Mouse (Mus musculus) v-Abl transformed pro-B cells (cell line): ENCODE measurements around the gene BC048679.
"Not testable (repeated sequence)": the region's sequence is repeated elsewhere in the genome, so short reads cannot be mapped to it uniquely, and the experiment has no call there.

Source experiments
- in situ Hi-C, 2 experiments: fragments of 400-800 bp; cut with MboI; formaldehyde crosslinking; loops; one replicate each; pipeline ENCODE4 v1.15.1; 2025; ENCODE audit not compliant: unreplicated experiment in 2 of 2

Gene BC048679

DNA sequence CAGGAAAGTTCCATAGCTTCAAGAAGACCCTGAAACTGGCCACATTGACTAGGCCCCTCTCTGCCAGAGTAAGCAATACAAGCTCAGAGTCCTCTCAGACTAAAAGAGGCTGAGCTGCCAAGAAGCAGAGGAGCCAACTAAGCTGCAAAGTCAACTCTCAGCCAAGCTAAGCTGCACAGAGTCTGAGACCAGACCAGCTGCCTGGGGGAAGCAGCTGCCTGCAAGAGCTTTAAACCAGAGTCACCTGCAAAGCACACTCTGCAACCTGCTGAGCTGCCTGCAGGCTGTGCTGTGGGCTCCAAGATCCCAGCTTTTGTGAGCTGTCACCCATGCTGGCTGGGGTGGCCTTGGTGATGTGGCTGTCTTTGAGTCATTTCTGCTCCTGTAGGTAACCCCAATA lies 19.8 kb downstream of the BC048679 start:
- in situ Hi-C loops = not testable (repeated sequence)

DNA sequence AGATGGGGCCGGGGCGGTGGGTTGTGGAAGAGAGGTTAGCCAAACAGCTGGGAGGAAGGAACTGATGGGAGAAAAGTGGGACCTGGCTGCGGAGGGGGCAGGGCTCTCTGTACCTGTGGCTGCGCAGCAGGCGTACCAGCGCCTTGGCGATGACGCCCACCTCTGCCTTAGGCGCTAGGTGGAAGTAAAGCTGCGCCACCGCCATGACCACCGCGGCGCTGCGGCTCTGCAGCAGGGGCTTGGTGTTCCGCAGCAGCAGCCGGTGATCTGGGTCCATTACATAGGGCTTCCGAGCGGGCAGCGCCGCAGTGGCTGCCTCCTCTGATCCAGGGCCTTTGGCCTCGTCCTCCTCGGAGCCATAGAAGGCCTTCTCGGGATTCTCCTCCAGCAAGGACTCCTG lies 21.2 kb downstream of the BC048679 start:
- in situ Hi-C loops = no loop called here

GRCm38 (mm10) chr7:81475221-81475620 lies 22.9 kb downstream of the BC048679 start:
- in situ Hi-C loops = no loop called here

DNA sequence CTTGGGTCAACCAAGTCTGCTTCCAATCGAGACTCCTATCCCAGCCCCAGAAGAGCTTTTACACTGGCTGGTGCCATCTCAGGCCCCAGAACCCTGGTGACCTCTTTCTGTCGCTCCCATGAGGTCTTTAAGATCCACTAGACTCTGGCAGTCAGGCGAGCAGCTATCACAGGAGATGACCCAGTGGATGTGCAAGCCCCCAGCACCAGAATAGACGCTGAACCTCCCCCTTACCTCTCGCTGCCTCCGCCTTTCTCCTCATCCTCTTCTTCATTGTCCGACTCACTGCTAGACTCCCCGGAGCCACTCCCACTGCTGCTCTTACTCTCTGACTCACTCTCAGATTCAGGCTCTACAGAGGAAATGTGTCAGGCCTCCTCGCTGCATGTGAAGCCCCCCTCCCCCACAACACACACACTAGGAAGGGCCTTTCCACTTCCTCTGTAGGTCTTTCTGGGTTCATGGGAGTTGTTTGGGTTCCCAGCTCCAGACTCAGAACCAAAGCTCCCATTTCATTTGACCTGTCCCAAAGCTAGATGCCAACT lies 33.1 kb downstream of the BC048679 start:
- in situ Hi-C loops = no loop called here

GRCm38 (mm10) chr7:81464116-81464515 lies 34.0 kb downstream of the BC048679 start:
- in situ Hi-C loops = no loop called here

DNA sequence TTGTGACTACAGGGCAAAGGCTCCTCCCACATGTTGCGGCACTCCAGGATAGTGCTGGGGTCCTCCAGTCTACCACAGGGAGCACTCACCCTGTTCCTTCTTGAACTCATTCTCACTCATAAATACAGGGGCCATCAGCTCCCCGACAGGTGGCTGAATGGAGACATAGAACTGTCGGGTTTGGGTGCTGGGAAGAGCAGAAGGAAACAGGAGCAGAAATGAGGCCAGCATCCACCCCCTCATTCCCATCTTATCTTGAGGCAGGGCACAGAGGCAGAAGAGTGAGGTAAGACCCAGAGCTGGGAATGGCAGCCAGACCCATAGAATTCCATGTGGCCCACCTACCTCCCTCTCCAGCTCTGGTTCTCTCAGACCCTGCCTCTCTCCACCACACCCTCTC lies 35.3 kb downstream of the BC048679 start:
- in situ Hi-C loops = no loop called here

- in situ Hi-C loops = no loop called here
These were observed 42.9 kb downstream of the BC048679 start, which contains the start of gene Cpeb1 for GRCm38 (mm10) chr7:81455155-81455651. Cpeb1 (minus strand) TSS chr7:81455465.

GRCm38 (mm10) chr7:81454331-81455039 lies 43.6 kb downstream of the BC048679 start:
- in situ Hi-C loops = no loop called here

- in situ Hi-C loops = no loop called here
These were observed 44.4 kb downstream of the BC048679 start for GRCm38 (mm10) chr7:81453443-81454274.

DNA sequence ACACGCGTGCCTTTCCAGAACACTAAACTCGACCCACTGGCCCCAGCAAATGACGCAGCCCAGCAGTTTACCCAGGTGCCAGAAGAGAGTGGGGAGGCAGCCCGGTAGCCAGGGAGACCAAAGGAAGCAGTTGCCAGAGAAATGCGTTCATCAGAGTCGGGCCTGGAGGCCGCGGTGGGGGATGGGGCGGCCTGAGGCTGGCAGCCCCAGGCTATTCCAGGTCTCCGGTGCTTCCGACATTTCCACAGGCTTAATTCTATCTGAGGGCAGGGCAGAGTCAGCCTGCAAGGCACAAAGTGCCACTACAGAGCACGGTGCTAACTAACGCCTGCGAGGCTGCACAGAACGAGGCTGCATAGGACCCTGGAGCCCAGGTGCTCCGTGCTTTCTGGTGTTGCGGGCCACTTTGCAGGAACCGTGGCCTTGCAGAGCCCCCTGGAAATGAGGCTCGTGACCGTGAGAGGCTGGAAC lies 45.1 kb downstream of the BC048679 start:
- in situ Hi-C loops = no loop called here
